Mouse (Mus musculus) midbrain, embryonic 13.5 days (tissue): ENCODE results near the gene 4932414N04Rik. TPM values are rescaled to one million over a fixed set of nuclear protein-coding genes. Genes with fewer than 3 reads are reported as not detected.

ENCODE experiments used
- ATAC-seq: fragments of 200-750 bp; cut with Nextera tagmentation; 2 replicates; pipeline ENCODE4 v1.8.0; 2017; ENCODE audit warnings: mild to moderate bottlenecking, moderate TSS enrichment, moderate library complexity
- H3K27ac ChIP-seq: fragments of 300-500 bp; sonication (generic); 2 replicates; pipeline ENCODE4 v1.5.1; 2015; ENCODE audit warnings: inconsistent platforms, mild to moderate bottlenecking, moderate library complexity
- H3K27me3 ChIP-seq: fragments of 300-500 bp; sonication (generic); 2 replicates; pipeline ENCODE4 v1.6.1; 2015; ENCODE audit warnings: mild to moderate bottlenecking, inconsistent platforms
- H3K36me3 ChIP-seq: fragments of 300-500 bp; sonication (generic); 2 replicates; pipeline ENCODE4 v1.6.1; 2015; ENCODE audit warnings: mild to moderate bottlenecking, inconsistent platforms
- H3K4me1 ChIP-seq: fragments of 300-500 bp; sonication (generic); replicated peaks from 2 replicates; pipeline ENCODE4 v1.6.1; 2015; ENCODE audit warnings: inconsistent platforms
- H3K4me2 ChIP-seq: fragments of 300-500 bp; sonication (generic); replicated peaks from 2 replicates; pipeline ENCODE4 v1.6.1; 2015; ENCODE audit warnings: moderate library complexity, mild to moderate bottlenecking, inconsistent platforms
- H3K4me3 ChIP-seq: fragments of 300-500 bp; sonication (generic); replicated peaks from 2 replicates; pipeline ENCODE4 v1.5.1; 2015; ENCODE audit warnings: mild to moderate bottlenecking, inconsistent platforms
- H3K9ac ChIP-seq: fragments of 300-500 bp; sonication (generic); replicated peaks from 2 replicates; pipeline ENCODE4 v1.6.1; 2015; ENCODE audit warnings: mild to moderate bottlenecking, inconsistent platforms
- H3K9me3 ChIP-seq: fragments of 300-500 bp; sonication (generic); 2 replicates; pipeline ENCODE4 v1.6.1; 2016; ENCODE audit warnings: mild to moderate bottlenecking, inconsistent platforms
- WGBS: fragments of 180-500 bp; shearing (Covaris S2); methylation state at CpG from one replicate; pipeline ENCODE4 v1.1.7; 2015; 5-methylcytosine and 5-hydroxymethylcytosine counted together
- polyA plus RNA-seq: library from polyadenylated mRNA; unstranded; fragments of >200 nt; fragmentation: Nextera tagmentation; extraction: Ambion mirVana; gene quantifications from 2 replicates; pipeline ENCODE4 v1.2.1, GENCODE M21; 2015

The 4932414N04Rik gene
- polyA plus RNA-seq, 1 experiment from 2014 or later = not detected

DNA sequence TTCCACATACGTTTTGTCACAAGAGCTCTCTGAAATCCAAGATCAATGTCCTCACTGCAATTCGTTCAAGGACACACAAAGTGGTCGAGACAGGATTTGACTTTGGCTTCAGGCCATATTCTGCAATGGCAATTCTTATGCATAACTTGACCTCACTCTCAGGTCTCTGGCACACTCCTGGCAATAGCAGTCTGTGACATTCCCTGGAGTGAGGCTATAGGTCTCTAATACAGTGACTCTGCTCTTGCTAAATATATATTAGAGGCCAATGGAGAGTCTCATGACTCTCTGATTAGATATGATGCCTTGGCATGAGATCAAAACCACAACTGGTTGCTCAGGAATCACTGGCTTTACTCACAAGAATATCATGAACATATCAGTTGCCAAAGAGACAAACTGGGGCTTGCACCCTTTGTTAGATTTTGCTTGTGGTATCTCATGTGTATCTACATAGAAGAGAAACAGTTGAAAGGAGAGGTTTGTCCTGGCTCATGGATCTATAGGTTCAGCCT is 130.9 kb downstream of the 4932414N04Rik start:
- no peaks in the 10 kb centered on the region for H3K9me3 ChIP-seq
- H3K9ac ChIP-seq = no peak overlapping the region
- H3K27ac ChIP-seq = no peak overlapping the region
- H3K4me3 ChIP-seq = no peak overlapping the region
- WGBS = 82% methylated on average over 3 of the region's 3 CpGs
- H3K4me1 ChIP-seq = no peaks in the 10 kb centered on the region
- H3K36me3 ChIP-seq = no peaks in the 10 kb centered on the region
- no peak overlapping the region for H3K4me2 ChIP-seq
- ATAC-seq = no peak
- H3K27me3 ChIP-seq = no peaks in the 10 kb centered on the region

DNA sequence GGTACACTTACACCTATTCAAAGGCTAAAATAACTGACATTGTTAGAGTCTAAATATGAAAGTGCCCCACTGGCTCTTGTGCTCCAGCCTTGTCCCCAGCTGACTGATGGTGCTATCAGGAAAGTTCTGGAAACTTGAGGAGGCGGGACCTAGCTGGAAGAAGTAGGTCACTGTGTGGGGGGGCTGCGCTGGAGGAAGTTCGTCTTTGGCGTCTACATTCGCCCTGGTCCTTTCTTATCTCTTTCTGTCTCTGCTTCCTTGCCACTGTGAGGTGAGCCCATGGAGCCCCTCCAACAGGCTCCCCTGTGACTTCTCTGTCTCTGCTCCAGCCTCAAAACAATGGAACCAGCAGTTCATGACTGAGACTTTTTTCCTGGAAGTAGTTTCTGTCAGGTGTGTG is 136.0 kb downstream of the 4932414N04Rik start:
- H3K27ac ChIP-seq = no peak overlapping the region
- no peak overlapping the region for H3K9ac ChIP-seq
- H3K4me1 ChIP-seq = peaks cover 16% of the 10 kb centered on the region
- no peak overlapping the region for H3K4me3 ChIP-seq
- H3K4me2 ChIP-seq = no peak overlapping the region
- H3K9me3 ChIP-seq = no peaks in the 10 kb centered on the region
- H3K36me3 ChIP-seq = no peaks in the 10 kb centered on the region
- no peaks in the 10 kb centered on the region for H3K27me3 ChIP-seq
- WGBS = 94% methylated on average over 5 of the region's 5 CpGs
- no peak for ATAC-seq

DNA sequence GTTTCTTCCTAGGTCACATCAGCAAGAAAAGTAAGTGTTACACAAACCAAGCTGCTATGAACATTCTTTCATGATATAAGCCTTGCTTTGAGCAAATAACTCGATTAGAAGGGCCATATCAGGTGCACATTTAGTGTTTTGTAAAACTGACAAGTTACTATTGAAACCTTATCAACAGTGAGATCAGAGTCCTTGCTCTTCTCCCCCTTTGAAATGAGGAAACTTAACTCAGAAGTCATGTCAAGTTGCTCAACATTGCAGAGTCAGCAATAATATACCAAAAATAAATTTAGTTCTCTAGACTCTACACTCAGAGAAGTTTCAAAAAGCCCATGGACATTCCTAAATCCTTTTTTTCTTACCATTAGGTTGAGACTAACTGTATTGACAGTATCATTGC is 137.2 kb downstream of the 4932414N04Rik start:
- Histone ChIP-seq H3K9me3 (no peaks in the 10 kb centered on the region), H3K36me3 (no peaks in the 10 kb centered on the region), H3K4me1 (peaks cover 16% of the 10 kb centered on the region), H3K27me3 (no peaks in the 10 kb centered on the region), H3K4me3 (no peak overlapping the region), H3K4me2 (no peak overlapping the region), H3K27ac (no peak overlapping the region), H3K9ac (no peak overlapping the region)
- WGBS = 77% methylated on average over 1 of the region's 1 CpGs
- ATAC-seq = no peak

- no peaks in the 10 kb centered on the region for H3K27me3 ChIP-seq
- H3K4me1 ChIP-seq = peaks cover 16% of the 10 kb centered on the region
- H3K9me3 ChIP-seq = no peaks in the 10 kb centered on the region
- no peak overlapping the region for H3K9ac ChIP-seq
- no peak overlapping the region for H3K4me3 ChIP-seq
- H3K4me2 ChIP-seq = no peak overlapping the region
- H3K27ac ChIP-seq = no peak overlapping the region
- no peaks in the 10 kb centered on the region for H3K36me3 ChIP-seq
- WGBS = 73% methylated on average over 5 of the region's 5 CpGs
- peak; percentile 22; the same call in 1 of the 2 replicates for ATAC-seq
Measured at GRCm38 (mm10) chr2:68794181-68794580, 137.9 kb downstream of the 4932414N04Rik start.

GRCm38 (mm10) chr2:68794616-68795015 is 138.3 kb downstream of the 4932414N04Rik start:
- no peak overlapping the region for H3K27ac ChIP-seq
- no peak overlapping the region for H3K4me3 ChIP-seq
- no peaks in the 10 kb centered on the region for H3K36me3 ChIP-seq
- H3K4me1 ChIP-seq = peaks cover 16% of the 10 kb centered on the region
- H3K4me2 ChIP-seq = peak overlapping the region; percentile 2; the same call in 1 of the 2 replicates
- H3K9ac ChIP-seq = no peak overlapping the region
- peak; percentile 86 for ATAC-seq
- WGBS = 25% methylated on average over 9 of the region's 9 CpGs
- H3K27me3 ChIP-seq = no peaks in the 10 kb centered on the region
- H3K9me3 ChIP-seq = no peaks in the 10 kb centered on the region

GRCm38 (mm10) chr2:68796011-68796775 is 139.9 kb downstream of the 4932414N04Rik start:
- Histone ChIP-seq H3K4me3 (no peak overlapping the region), H3K36me3 (no peaks in the 10 kb centered on the region), H3K27ac (no peak overlapping the region), H3K4me1 (peaks cover 16% of the 10 kb centered on the region), H3K27me3 (no peaks in the 10 kb centered on the region), H3K9ac (no peak overlapping the region), H3K9me3 (no peaks in the 10 kb centered on the region), H3K4me2 (no peak overlapping the region)
- ATAC-seq = no peak
- WGBS = 70% methylated on average over 10 of the region's 10 CpGs

GRCm38 (mm10) chr2:68797106-68797505 is 140.8 kb downstream of the 4932414N04Rik start:
- Histone ChIP-seq H3K9me3 (no peaks in the 10 kb centered on the region), H3K4me3 (no peak overlapping the region), H3K27ac (no peak overlapping the region), H3K36me3 (no peaks in the 10 kb centered on the region), H3K4me2 (no peak overlapping the region), H3K27me3 (no peaks in the 10 kb centered on the region), H3K9ac (no peak overlapping the region), H3K4me1 (peaks cover 16% of the 10 kb centered on the region)
- no peak for ATAC-seq
- WGBS = 72% methylated on average over 4 of the region's 4 CpGs

Other genes starting within 250 kb of the 4932414N04Rik start
- 28.6 and 29.2 TPM in 2 replicates for gene Stk39, start 184.2 kb upstream of the 4932414N04Rik start, polyA plus RNA-seq
- gene 4933409G03Rik, start 74.1 kb upstream of the 4932414N04Rik start, polyA plus RNA-seq = not detected in 2 replicates
- 47.1 and 54.5 TPM in 2 replicates for gene Cers6, start 205.0 kb downstream of the 4932414N04Rik start, polyA plus RNA-seq